Mouse (Mus musculus) erythroblast, embryonic 14.5 days (primary cell): ENCODE measurements around the gene Mrpl34.

ENCODE experiments used
- GATA1 ChIP-seq: IDR thresholded peaks from 2 replicates; pipeline ENCODE4 v1.6.1; 2012; ENCODE audit warnings: low read length, inconsistent platforms, mixed read lengths
- TAL1 ChIP-seq: IDR thresholded peaks from 3 replicates; pipeline ENCODE4 v1.6.1; 2012; ENCODE audit warnings: low read length, inconsistent platforms, mixed read lengths

- TF ChIP-seq TAL1 (no peak), GATA1 (no peak)
Measured at GRCm38 (mm10) chr8:71457659-71458270, 7.0 kb upstream of the Mrpl34 start.
